Mouse (Mus musculus) ES-Bruce4 (cell line): ENCODE results near the gene Cnot6l. TPM values are rescaled to one million over a fixed set of nuclear protein-coding genes. Genes with fewer than 3 reads are reported as not detected.

Source experiments
- H3K27ac ChIP-seq: 2 replicates; pipeline ENCODE4 v1.5.1; 2012; ENCODE audit warnings: low read length, inconsistent platforms; ENCODE audit not compliant: insufficient read depth
- H3K27me3 ChIP-seq: 2 replicates; pipeline ENCODE4 v1.6.1; 2012; ENCODE audit warnings: mild to moderate bottlenecking, low read length, inconsistent platforms; ENCODE audit not compliant: control insufficient read depth, poor library complexity, insufficient read depth, severe bottlenecking
- H3K36me3 ChIP-seq: 2 replicates; pipeline ENCODE4 v1.6.1; 2012; ENCODE audit warnings: inconsistent platforms, mild to moderate bottlenecking, low read length, moderate library complexity; ENCODE audit not compliant: control insufficient read depth, poor library complexity, insufficient read depth, severe bottlenecking
- H3K4me1 ChIP-seq: one replicate; pipeline ENCODE4 v1.8.1; 2011; ENCODE audit warnings: low read length; ENCODE audit not compliant: control insufficient read depth, insufficient read depth
- H3K4me3 ChIP-seq: 2 replicates; pipeline ENCODE4 v1.5.1; 2011; ENCODE audit warnings: low read depth, mild to moderate bottlenecking, low read length
- H3K9ac ChIP-seq: 2 replicates; pipeline ENCODE4 v1.6.1; 2012; ENCODE audit warnings: low read depth, mild to moderate bottlenecking, inconsistent platforms; ENCODE audit not compliant: poor library complexity, severe bottlenecking
- H3K9me3 ChIP-seq: replicated peaks from 2 replicates; pipeline ENCODE4 v1.6.1; 2012; ENCODE audit warnings: mild to moderate bottlenecking, low read length, inconsistent platforms; ENCODE audit not compliant: control insufficient read depth, poor library complexity, insufficient read depth, severe bottlenecking
- CTCF ChIP-seq: IDR thresholded peaks from one replicate; pipeline ENCODE4 v1.8.1; 2011; ENCODE audit warnings: low read depth, low read length
- EP300 ChIP-seq: IDR thresholded peaks from 2 replicates; pipeline ENCODE4 v1.6.1; 2011; ENCODE audit warnings: low read depth, low read length; ENCODE audit not compliant: insufficient read depth
- POLR2A ChIP-seq: IDR thresholded peaks from one replicate; pipeline ENCODE4 v1.8.1; 2011; ENCODE audit warnings: low read length; ENCODE audit not compliant: insufficient read depth
- polyA plus RNA-seq: library from polyadenylated mRNA; stranded (reverse); fragments of >200 nt; gene quantifications from 2 replicates; pipeline ENCODE4 v1.2.4, GENCODE M21; 2011; ENCODE audit warnings: low read depth; ENCODE audit not compliant: missing spikeins, insufficient read depth, insufficient read length

The Cnot6l gene
- polyA plus RNA-seq, 1 experiment, result 47.1 TPM

DNA sequence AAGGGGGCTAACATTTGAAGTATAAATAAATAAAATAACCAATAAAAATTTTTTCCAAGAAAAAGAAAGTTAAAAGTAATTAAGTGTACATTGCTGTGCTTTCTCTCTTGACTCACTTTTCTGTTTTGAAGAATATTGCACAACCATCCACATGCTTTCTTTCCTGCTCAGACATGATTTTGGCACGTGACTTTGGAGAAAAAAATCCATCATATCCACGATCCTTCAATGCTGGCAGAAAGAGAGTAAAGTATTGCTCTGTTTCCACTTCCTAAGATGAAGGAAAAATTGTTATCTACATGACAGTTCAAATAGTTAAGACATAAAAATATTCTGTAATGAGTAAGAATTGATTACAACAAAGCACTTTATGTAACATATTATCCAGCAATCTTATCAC lies 72.5 kb downstream of the Cnot6l start:
- Histone ChIP-seq H3K9me3 (no peaks in the 10 kb centered on the region), H3K4me3 (no peak overlapping the region)

DNA sequence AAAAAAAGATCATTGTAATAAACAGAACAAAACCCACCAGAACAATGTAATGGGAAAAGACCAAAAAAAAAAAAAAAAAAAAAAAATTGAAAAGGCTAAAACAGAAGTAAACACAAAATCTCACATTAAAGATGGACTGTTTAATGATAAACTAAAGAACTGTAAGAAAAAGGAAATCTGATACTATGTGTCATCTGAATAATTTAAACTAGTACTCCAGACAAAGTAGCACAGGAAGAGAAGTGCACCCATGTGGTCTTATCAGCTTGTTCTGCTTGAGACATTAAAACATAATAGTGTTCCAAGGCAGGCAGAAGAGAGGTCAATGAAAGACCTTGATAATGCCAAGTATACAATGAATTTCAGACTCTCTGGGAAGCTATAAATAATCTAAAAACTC lies 78.6 kb downstream of the Cnot6l start:
- no peak for TF ChIP-seq CTCF
- H3K9ac ChIP-seq, result no peak overlapping the region
- no peaks in the 10 kb centered on the region for H3K9me3 ChIP-seq
- no peaks in the 10 kb centered on the region for H3K4me1 ChIP-seq
- H3K4me3 ChIP-seq, result no peak overlapping the region
- no peak overlapping the region for H3K27ac ChIP-seq
- H3K36me3 ChIP-seq, result no peaks in the 10 kb centered on the region
- no peaks in the 10 kb centered on the region for H3K27me3 ChIP-seq

More for the DNA sequence above, 72.5 kb downstream of the Cnot6l start:
- TF ChIP-seq POLR2A (no peak), EP300 (no peak), CTCF (no peak)
- no peaks in the 10 kb centered on the region for H3K4me1 ChIP-seq
- H3K27me3 ChIP-seq, result no peaks in the 10 kb centered on the region
- peaks cover 3% of the 10 kb centered on the region; the same call in 1 of the 2 replicates for H3K36me3 ChIP-seq
- no peak overlapping the region for H3K27ac ChIP-seq
- no peak overlapping the region for H3K9ac ChIP-seq

DNA sequence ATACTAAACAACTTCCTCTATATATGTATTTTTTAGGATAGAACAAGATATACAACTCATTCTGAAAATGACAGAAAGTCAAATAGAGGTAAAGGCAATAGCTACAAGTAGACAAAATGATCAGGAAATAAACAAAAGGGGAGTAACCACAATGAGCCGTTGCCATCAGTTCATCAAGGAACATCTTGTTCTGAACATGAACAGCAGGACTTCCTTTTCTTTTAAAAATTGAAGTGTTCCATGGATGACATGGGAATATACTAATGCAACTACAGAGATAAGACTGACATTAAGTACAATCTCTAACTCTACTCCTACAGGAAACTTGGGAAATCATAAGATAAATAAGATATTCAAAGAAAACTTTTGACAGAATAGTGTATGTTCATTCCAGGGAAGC lies 84.9 kb downstream of the Cnot6l start:
- no peak overlapping the region for H3K4me3 ChIP-seq
- peaks cover 2% of the 10 kb centered on the region; the same call in 1 of the 2 replicates for H3K36me3 ChIP-seq
- H3K27ac ChIP-seq, result no peak overlapping the region
- no peak overlapping the region for H3K9ac ChIP-seq
- no peaks in the 10 kb centered on the region for H3K27me3 ChIP-seq
- H3K4me1 ChIP-seq, result no peaks in the 10 kb centered on the region
- no peaks in the 10 kb centered on the region for H3K9me3 ChIP-seq
- TF ChIP-seq EP300 (no peak), CTCF (no peak), POLR2A (no peak)

DNA sequence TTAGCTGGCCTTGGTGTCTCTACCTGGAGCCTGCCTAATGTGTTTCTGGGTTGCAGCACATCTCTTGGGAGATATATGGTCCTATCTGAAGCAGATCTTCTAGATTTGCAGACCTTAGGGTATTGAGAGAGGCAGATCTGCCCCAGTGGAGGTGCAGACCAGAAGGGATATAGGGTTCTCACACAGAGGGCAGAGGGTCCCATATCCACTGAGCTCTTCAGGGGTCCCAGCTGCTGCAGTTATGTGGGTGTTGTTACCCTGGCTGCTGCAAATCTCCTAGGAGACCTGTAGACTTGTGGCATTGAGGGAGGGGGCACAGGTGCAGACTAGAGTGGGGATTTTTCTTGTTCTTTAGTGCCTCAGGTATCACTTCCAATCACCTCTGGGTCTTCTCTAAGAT lies 98.4 kb downstream of the Cnot6l start:
- H3K36me3 ChIP-seq, result no peaks in the 10 kb centered on the region; the same call in 1 of the 2 replicates
- no peaks in the 10 kb centered on the region for H3K27me3 ChIP-seq
- H3K9ac ChIP-seq, result no peak overlapping the region
- no peaks in the 10 kb centered on the region for H3K9me3 ChIP-seq
- TF ChIP-seq POLR2A (no peak), CTCF (no peak), EP300 (no peak)
- no peak overlapping the region for H3K27ac ChIP-seq
- no peak overlapping the region for H3K4me3 ChIP-seq
- H3K4me1 ChIP-seq, result no peaks in the 10 kb centered on the region

DNA sequence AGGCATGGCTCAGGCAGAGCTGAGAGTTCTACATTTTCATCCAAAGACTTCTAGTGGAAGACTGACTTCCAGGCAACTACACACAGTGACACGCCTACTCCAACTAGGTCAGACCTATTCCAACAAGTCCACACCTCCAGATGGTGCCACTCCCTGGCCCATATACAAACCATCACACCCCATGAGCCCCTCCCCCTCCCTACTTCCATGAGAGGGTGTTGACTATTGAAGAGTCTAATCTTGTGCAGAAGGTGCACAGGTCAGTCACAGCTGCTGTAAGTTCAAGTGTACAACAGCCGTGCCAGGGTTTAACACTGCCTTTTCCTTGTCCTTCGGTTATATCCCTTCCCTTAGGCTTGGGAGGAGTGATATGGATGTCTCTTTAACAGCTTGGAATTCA lies 121.5 kb downstream of the Cnot6l start:
- Histone ChIP-seq H3K4me1 (no peaks in the 10 kb centered on the region), H3K4me3 (no peak overlapping the region), H3K27ac (no peak overlapping the region), H3K9ac (no peak overlapping the region), H3K36me3 (no peaks in the 10 kb centered on the region), H3K27me3 (no peaks in the 10 kb centered on the region), H3K9me3 (no peaks in the 10 kb centered on the region)
- TF ChIP-seq EP300 (no peak), POLR2A (no peak), CTCF (no peak)

DNA sequence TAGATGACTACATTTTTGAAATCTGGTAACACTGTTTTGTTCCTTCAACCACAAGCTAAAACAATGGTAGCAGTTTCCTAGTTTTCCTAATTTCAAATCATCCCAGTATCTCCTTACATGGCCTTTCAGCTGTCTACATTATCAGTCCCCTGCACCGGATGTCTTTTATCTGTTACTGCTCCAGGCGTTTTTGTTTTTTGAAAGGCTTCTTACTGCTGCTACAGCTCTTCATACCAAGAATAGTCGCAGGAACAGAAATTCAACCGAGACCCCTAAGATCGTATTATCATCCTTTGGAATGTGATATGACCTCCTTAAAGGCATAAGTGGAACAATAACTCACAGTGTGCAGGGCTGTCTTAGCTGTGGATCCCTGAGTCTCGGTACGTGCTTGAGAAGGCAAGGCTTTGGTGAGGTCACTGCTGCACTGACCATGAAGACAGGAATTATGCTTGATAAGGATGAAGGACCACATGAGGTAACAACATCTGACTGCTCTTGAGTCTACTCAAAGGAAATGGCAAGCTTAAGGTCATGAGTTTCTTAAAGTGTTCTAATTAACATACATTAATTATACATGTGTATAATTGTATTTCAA lies 122.4 kb downstream of the Cnot6l start:
- Histone ChIP-seq H3K9me3 (no peaks in the 10 kb centered on the region), H3K4me1 (no peaks in the 10 kb centered on the region), H3K36me3 (no peaks in the 10 kb centered on the region), H3K4me3 (no peak overlapping the region), H3K27me3 (no peaks in the 10 kb centered on the region), H3K27ac (no peak overlapping the region), H3K9ac (no peak overlapping the region)
- TF ChIP-seq EP300, result no peak
- TF ChIP-seq POLR2A, result no peak
- TF ChIP-seq CTCF, result no peak
